In genomic region chr4:141252641-141253040, GRCm38 (mm10) we compare ENCODE assay signal across 24 mouse cellular contexts. TPM values are rescaled to one million over a fixed set of nuclear protein-coding genes. Genes with fewer than 3 reads are reported as not detected.
DNase-seq lines count a peak whose midpoint lies in the region; ATAC-seq and TF ChIP-seq lines count a peak whose summit lies in the region.
"Had no signal": no experiment of that assay in that cellular context is flagged by ENCODE, and none has a peak within 500 bp of the region (broad histone marks: within the 10 kb centered on the region; RNA-seq: fewer than 3 reads in every experiment).

No protein-coding gene starts in this region.

- WGBS in heart, adult 2 months: 63% methylated on average over 2 of the region's 2 CpGs
- 68% methylated on average over 2 of the region's 2 CpGs for WGBS in heart, embryonic 12.5 days
- WGBS in liver, postnatal 0 days (ENCODE audit: insufficient replicate concordance): 56% methylated on average over 2 of the region's 2 CpGs
- WGBS in liver, embryonic 11.5 days: 55% methylated on average over 2 of the region's 2 CpGs

- no peak for ATAC-seq in heart, embryonic 12.5 days (ENCODE audit: insufficient number of reproducible peaks, low FRiP score)
- ATAC-seq in liver, postnatal 0 days: no peak
- no peak for ATAC-seq in liver, embryonic 11.5 days (replicated peaks; ENCODE audit: low FRiP score)
- ATAC-seq: forebrain, embryonic 16.5 days; hindbrain, embryonic 16.5 days; liver, embryonic 12.5 days had no signal

- no peaks in the 10 kb centered on the region; the same call in 1 of the 2 replicates for H3K4me1 ChIP-seq in heart, adult 2 months (ENCODE audit: control insufficient read depth, insufficient read depth, low read length)
- H3K4me1 ChIP-seq in heart, embryonic 12.5 days (replicated peaks): peaks cover 10% of the 10 kb centered on the region
- peaks cover 3% of the 10 kb centered on the region for H3K4me1 ChIP-seq in liver, postnatal 0 days (ENCODE audit: insufficient read depth)
- H3K4me1 ChIP-seq in liver, embryonic 11.5 days (replicated peaks; ENCODE audit: control insufficient read depth, insufficient read depth, low read length): peaks cover 8% of the 10 kb centered on the region

- H3K27ac ChIP-seq in heart, adult 2 months: no peak overlapping the region
- no peak overlapping the region for H3K27ac ChIP-seq in heart, embryonic 12.5 days (ENCODE audit: poor library complexity, severe bottlenecking)
- no peak overlapping the region for H3K27ac ChIP-seq in liver, postnatal 0 days (ENCODE audit: low read depth)
- no peak overlapping the region for H3K27ac ChIP-seq in liver, embryonic 11.5 days (ENCODE audit: low read depth, low read length)
- H3K27ac ChIP-seq: forebrain, embryonic 10.5 days; heart, embryonic 15.5 days; limb, embryonic 12.5 days; liver, embryonic 12.5 days; macrophage had no signal

- no peak overlapping the region for H3K9ac ChIP-seq in heart, adult 2 months (ENCODE audit: low read depth, low read length)
- H3K9ac ChIP-seq in heart, embryonic 12.5 days: no peak overlapping the region
- no peak overlapping the region for H3K9ac ChIP-seq in liver, postnatal 0 days (replicated peaks)
- H3K9ac ChIP-seq in liver, embryonic 11.5 days (ENCODE audit: low read depth, low read length): no peak overlapping the region
- H3K9ac ChIP-seq: heart, embryonic 15.5 days; limb, embryonic 12.5 days; liver, embryonic 12.5 days had no signal

- H3K4me3 ChIP-seq in heart, adult 2 months: no peak overlapping the region
- H3K4me3 ChIP-seq in heart, embryonic 12.5 days: no peak overlapping the region
- H3K4me3 ChIP-seq in liver, postnatal 0 days (ENCODE audit: low read depth, low read length): no peak overlapping the region
- H3K4me3 ChIP-seq in liver, embryonic 11.5 days (ENCODE audit: low read depth, low read length): no peak overlapping the region
- H3K4me3 ChIP-seq: forebrain, embryonic 10.5 days; heart, embryonic 15.5 days; limb, embryonic 12.5 days; liver, embryonic 12.5 days had no signal

- H3K27me3 ChIP-seq in heart, adult 2 months (ENCODE audit: control insufficient read depth, insufficient read depth, low read length): no peaks in the 10 kb centered on the region
- H3K27me3 ChIP-seq in heart, embryonic 12.5 days (replicated peaks): peaks cover 49% of the 10 kb centered on the region
- H3K27me3 ChIP-seq in liver, postnatal 0 days (ENCODE audit: insufficient read depth, low read length): peaks cover 21% of the 10 kb centered on the region
- peaks cover 35% of the 10 kb centered on the region for H3K27me3 ChIP-seq in liver, embryonic 11.5 days (replicated peaks; ENCODE audit: control insufficient read depth, insufficient read depth, low read length)

- H3K9me3 ChIP-seq in heart, embryonic 12.5 days (replicated peaks): peaks cover 3% of the 10 kb centered on the region; the same call in 1 of the 2 replicates
- no peaks in the 10 kb centered on the region for H3K9me3 ChIP-seq in liver, postnatal 0 days (ENCODE audit: low read length)
- H3K9me3 ChIP-seq in liver, embryonic 11.5 days (ENCODE audit: control insufficient read depth, low read length): no peaks in the 10 kb centered on the region
- H3K9me3 ChIP-seq: heart, embryonic 15.5 days; liver, embryonic 12.5 days had no signal

- no peak for DNase-seq in heart, adult 2 months
- no peak for DNase-seq in liver, postnatal 0 days
- no peak for DNase-seq in liver, embryonic 11.5 days (ENCODE audit: low spot score)
- peak; percentile 35 for DNase-seq in 3T3-L1 (ENCODE audit: low read depth, low spot score)
- peak; percentile 69 for DNase-seq in R1 (ENCODE audit: low read depth, low spot score)
- DNase-seq in T-cell, adult 2 months (ENCODE audit: low spot score): no peak
- no peak for DNase-seq in gastrocnemius, adult 18-20 months (ENCODE audit: low spot score)
- DNase-seq: adrenal gland, postnatal 25 days; cerebellum, postnatal 14 days; gastrocnemius, postnatal 36 days; kidney, adult 11 months; kidney, postnatal 14 days; lung, adult 2 months had no signal

- intact Hi-C loops in heart, adult 2 months (cut with DNase I): no loop called here

- H3K4me2 ChIP-seq in heart, embryonic 12.5 days: no peak overlapping the region
- no peak overlapping the region for H3K4me2 ChIP-seq in liver, postnatal 0 days (ENCODE audit: low read depth, low read length)
- no peak overlapping the region for H3K4me2 ChIP-seq in liver, embryonic 11.5 days
- H3K4me2 ChIP-seq: heart, embryonic 15.5 days; limb, embryonic 12.5 days; liver, embryonic 12.5 days had no signal

- H3K79me2 ChIP-seq in heart, adult 2 months (replicated peaks; ENCODE audit: control insufficient read depth, insufficient read depth, low read length): no peaks in the 10 kb centered on the region

- TF ChIP-seq EP300 in heart, adult 2 months (IDR thresholded peaks at IDR 0.05; ENCODE audit: insufficient read depth, low read depth, low read length): no peak
- TF ChIP-seq EP300 in liver, postnatal 0 days (IDR thresholded peaks at IDR 0.05; ENCODE audit: low read depth): no peak

- TF ChIP-seq CTCF in heart, adult 2 months (IDR thresholded peaks at IDR 0.05): peak; percentile 34; the same call in 1 of the 2 replicates
- TF ChIP-seq CTCF in liver, postnatal 0 days (IDR thresholded peaks at IDR 0.05; ENCODE audit: low read depth): 0 out of 2 replicates have a peak, but pooled peaks have one; percentile 25

- H3K36me3 ChIP-seq in heart, adult 2 months (ENCODE audit: control insufficient read depth, insufficient read depth, low read length): no peaks in the 10 kb centered on the region
- no peaks in the 10 kb centered on the region for H3K36me3 ChIP-seq in heart, embryonic 12.5 days
- H3K36me3 ChIP-seq in liver, postnatal 0 days (replicated peaks; ENCODE audit: insufficient read depth, low read length): no peaks in the 10 kb centered on the region
- H3K36me3 ChIP-seq in liver, embryonic 11.5 days (ENCODE audit: control insufficient read depth, insufficient read depth, low read length): no peaks in the 10 kb centered on the region
- H3K36me3 ChIP-seq: forebrain, embryonic 10.5 days; heart, embryonic 15.5 days; liver, embryonic 12.5 days had no signal

- TF ChIP-seq POLR2A in heart, adult 2 months (IDR thresholded peaks at IDR 0.05; ENCODE audit: insufficient read depth, low read depth, low read length): no peak

RNA-seq across cellular contexts. Expression of gene Arhgef19, which starts 13.3 kb away (rescaled TPM):
- 10 to 100 TPM; 37.7 to 40.1 TPM for total RNA-seq in heart, adult 2 months (2021)
- polyA plus RNA-seq in heart, adult 2 months (2012; rRNA removed): 22.4 and 39.6 TPM in 2 replicates
- polyA plus RNA-seq in heart, embryonic 12.5 days (2016; fragmentation: Nextera tagmentation; extraction: Ambion mirVana): 2.6 and 3.1 TPM in 2 replicates
- 3.0 and 4.2 TPM in 2 replicates for polyA plus RNA-seq in liver, postnatal 0 days (2015; fragmentation: Nextera tagmentation; extraction: Ambion mirVana)
- polyA plus RNA-seq in liver, embryonic 11.5 days (2014; fragmentation: Nextera tagmentation; extraction: Ambion mirVana): 2.3 and 2.5 TPM in 2 replicates
- under 1 TPM; 0.32 to 0.33 TPM for total RNA-seq in gastrocnemius, adult 18-20 months (2021)
- total RNA-seq: hematopoietic stem cell, adult 5-6 weeks; monocyte, adult 5-6 weeks; neutrophil, adult 5-6 weeks had no signal
- polyA plus RNA-seq: macrophage had no signal

RNA-seq across cellular contexts. Expression of gene Rsg1, which starts 38.9 kb away (rescaled TPM):
- under 1 TPM; 0.42 to 0.52 TPM for total RNA-seq in heart, adult 2 months (2021)
- polyA plus RNA-seq in heart, adult 2 months (2012; rRNA removed): 0.88 and 1.1 TPM in 2 replicates
- polyA plus RNA-seq in heart, embryonic 12.5 days (2016; fragmentation: Nextera tagmentation; extraction: Ambion mirVana): 2.0 and 2.3 TPM in 2 replicates
- polyA plus RNA-seq in liver, postnatal 0 days (2015; fragmentation: Nextera tagmentation; extraction: Ambion mirVana): 0.43 and 0.79 TPM in 2 replicates
- polyA plus RNA-seq in liver, embryonic 11.5 days (2014; fragmentation: Nextera tagmentation; extraction: Ambion mirVana): 4.5 and 4.6 TPM in 2 replicates
- total RNA-seq in gastrocnemius, adult 18-20 months (2021): under 1 TPM in 1 of 2 experiments, not detected in 1; 0.31 TPM
- total RNA-seq: gastrocnemius, postnatal 36 days had no signal
- polyA plus RNA-seq: macrophage had no signal

RNA-seq across cellular contexts. Expression of gene Epha2, which starts 48.4 kb away (rescaled TPM):
- 1 to 10 TPM; 5.5 to 7.7 TPM for total RNA-seq in heart, adult 2 months (2021)
- 7.0 and 8.7 TPM in 2 replicates for polyA plus RNA-seq in heart, adult 2 months (2012; rRNA removed)
- polyA plus RNA-seq in heart, embryonic 12.5 days (2016; fragmentation: Nextera tagmentation; extraction: Ambion mirVana): 5.3 and 6.1 TPM in 2 replicates
- 1.5 and 2.4 TPM in 2 replicates for polyA plus RNA-seq in liver, postnatal 0 days (2015; fragmentation: Nextera tagmentation; extraction: Ambion mirVana)
- 2.5 and 2.9 TPM in 2 replicates for polyA plus RNA-seq in liver, embryonic 11.5 days (2014; fragmentation: Nextera tagmentation; extraction: Ambion mirVana)
- 1 to 10 TPM; 1.6 to 2.9 TPM for total RNA-seq in gastrocnemius, adult 18-20 months (2021)
- total RNA-seq: hematopoietic stem cell, adult 5-6 weeks; monocyte, adult 5-6 weeks had no signal

Comparison
In these comparisons a context has a peak if more than half of its experiments do, and no peak if none do; other contexts are left out.
1. DNase-seq: peak in 3T3-L1 (single experiment) and R1 (single experiment); none in heart, adult 2 months (0 of 2), liver, postnatal 0 days (single experiment), liver, embryonic 11.5 days (single experiment), T-cell, adult 2 months (single experiment) and gastrocnemius, adult 18-20 months (single experiment).